Mouse (Mus musculus): ENCODE results near the gene Reg1.

DNA sequence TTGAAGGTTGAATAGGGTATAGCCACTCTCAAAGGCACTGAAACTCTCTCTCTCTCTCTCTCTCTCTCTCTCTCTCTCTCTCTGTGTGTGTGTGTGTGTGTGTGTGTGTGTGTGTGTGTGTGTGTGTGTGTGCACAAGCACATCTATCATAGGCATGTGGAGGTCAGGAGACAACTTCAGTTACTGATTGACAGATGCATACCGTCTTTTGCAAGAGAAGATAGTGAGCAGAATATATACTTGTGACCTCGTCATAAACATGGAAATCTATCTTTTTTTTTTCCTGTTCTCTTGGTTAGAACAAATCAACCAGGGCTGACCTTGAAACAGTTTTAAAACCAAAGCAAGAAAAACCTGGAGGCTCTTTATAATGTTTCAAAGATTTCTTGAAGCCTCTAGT, 39.8 kb downstream of the Reg1 start:
- TF ChIP-seq E2F4 (IDR thresholded peaks at IDR 0.05; ENCODE audit: insufficient read depth) (no peak), POLR2A (IDR thresholded peaks at IDR 0.05; ENCODE audit: insufficient read length, low read depth) (no peak), MAX (IDR thresholded peaks at IDR 0.05; ENCODE audit: low read depth) (no peak), USF1 (IDR thresholded peaks at IDR 0.05; ENCODE audit: low read depth) (no peak), MYOG (IDR thresholded peaks at IDR 0.05; ENCODE audit: control insufficient read depth in 1 of 3, insufficient read depth in 1 of 3, insufficient read length in 2 of 3, low read depth in 2 of 3) (no peak), MYOD1 (IDR thresholded peaks at IDR 0.05; ENCODE audit: control insufficient read depth in 1 of 3, insufficient read length in 2 of 3, low read depth in 2 of 3) (no peak), TCF12 (IDR thresholded peaks at IDR 0.05; ENCODE audit: insufficient read depth, poor library complexity, severe bottlenecking) (no peak), POLR2AphosphoS2 (IDR thresholded peaks at IDR 0.05; ENCODE audit: insufficient read length, low read depth) (no peak)

Measured in myocyte (in vitro differentiated cells).